Mouse (Mus musculus): ENCODE results near the gene Olfr1121.

- no peak for TF ChIP-seq CTCF (IDR thresholded peaks at IDR 0.05; ENCODE audit: low read depth)
- no peak for TF ChIP-seq EP300 (optimal IDR thresholded peaks at IDR 0.05)
These were observed at the start of gene Olfr1121 for GRCm38 (mm10) chr2:87369595-87369994.

All from stomach, postnatal 0 days (tissue).